Mouse (Mus musculus) CD4-positive helper T cell, adult 2 months (primary cell): ENCODE measurements around the gene Ugt2b34.
"Not testable (repeated sequence)": the region's sequence is repeated elsewhere in the genome, so short reads cannot be mapped to it uniquely, and the experiment has no call there.

Experiments used
- DNase-seq: peaks from one replicate; pipeline ENCODE4 v3.0.0-alpha.2; 2012; ENCODE audit warnings: low read depth, missing footprints, low spot score

Ugt2b34 gene

DNA sequence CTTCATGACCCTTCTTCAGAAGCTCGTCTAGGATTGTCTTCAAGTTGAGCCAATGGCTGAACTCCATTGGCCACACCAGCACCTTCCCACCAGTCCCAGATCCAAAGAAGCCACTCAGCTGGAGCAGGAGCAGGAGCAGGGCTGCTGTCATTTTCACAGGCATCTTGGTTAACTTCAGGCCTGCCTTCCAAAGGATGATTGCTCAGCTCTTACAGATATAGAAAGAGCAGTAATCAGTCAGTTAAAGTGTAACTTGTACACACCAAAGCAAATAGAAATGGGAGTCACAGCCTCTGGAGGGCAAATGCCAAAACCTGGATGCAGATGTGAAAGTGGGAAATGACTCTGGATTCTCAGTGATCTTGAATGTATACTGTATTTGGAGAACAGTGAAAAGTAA lies at the start of gene Ugt2b34:
Gene Ugt2b34 (minus strand): TSS at position 180 of the 400 bp plus-strand sequence.
- DNase-seq: no peak

DNA sequence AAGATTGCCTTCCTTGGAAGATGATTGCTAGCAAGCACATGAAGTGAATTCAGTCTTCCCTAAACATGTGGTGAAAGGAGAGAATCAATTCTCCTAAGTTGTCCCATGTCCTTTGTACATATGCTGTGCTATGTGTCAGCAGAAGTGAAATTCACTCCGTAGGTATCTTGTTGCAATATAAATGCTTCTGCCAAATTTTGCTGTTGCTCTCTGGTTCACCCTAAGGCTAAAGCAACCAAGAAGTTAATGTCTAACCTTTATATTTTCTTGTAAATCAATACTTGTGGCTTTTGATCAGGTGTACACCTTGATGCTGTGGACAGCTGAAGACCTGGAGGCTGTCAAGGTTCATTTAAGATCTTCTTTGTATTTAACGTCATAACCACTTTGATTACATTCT lies 35.4 kb upstream of the Ugt2b34 start:
- no peak for DNase-seq

DNA sequence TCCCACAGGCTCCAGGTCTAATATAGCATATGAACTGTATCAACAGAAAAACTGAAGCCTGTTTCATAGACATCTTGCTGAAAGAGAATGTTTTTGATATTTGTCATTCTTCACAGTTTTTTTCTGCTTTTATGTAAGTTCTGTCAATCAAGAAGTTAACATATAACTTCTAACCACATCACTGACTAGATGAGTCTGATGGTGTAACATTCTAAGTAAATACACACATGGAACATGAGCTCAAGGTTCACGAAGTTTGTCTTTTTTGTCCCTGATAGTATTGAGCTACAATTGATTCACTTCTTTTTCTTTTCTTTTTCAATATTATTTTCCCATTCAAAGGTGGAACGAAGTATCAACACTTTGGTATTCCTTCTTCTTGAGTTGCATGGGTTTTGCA lies 19.7 kb upstream of the Ugt2b34 start, which contains the start of gene Ugt2b1:
Gene Ugt2b1 (minus strand): TSS at position 105 of the 400 bp plus-strand sequence.
- DNase-seq: no peak

DNA sequence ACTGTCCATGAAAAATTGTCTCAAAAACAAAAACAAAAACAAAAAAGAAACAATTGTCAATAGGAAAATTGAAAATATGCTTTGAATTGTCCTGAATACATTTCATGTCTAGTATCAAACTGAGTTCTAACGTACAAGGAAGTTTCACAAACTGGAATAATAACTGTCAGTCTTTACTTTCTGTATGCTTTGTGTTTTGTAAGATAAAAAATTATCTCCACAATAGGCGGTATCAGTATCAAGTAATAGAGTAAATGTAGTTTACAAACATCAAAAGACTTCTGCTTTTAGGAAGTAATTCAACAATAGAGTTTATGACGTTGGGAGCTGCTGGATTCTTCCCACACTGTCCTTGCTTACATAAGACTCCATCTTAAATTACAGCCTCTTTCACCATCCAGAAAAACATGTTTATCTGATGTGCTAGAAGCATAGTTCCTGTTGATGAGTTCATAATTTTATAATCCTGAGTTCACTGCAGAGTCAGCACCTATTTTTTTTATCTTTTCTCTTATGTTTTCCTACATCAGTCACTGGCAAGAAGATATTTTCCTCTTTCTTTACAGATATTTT lies 14.0 kb upstream of the Ugt2b34 start:
- no peak for DNase-seq

DNA sequence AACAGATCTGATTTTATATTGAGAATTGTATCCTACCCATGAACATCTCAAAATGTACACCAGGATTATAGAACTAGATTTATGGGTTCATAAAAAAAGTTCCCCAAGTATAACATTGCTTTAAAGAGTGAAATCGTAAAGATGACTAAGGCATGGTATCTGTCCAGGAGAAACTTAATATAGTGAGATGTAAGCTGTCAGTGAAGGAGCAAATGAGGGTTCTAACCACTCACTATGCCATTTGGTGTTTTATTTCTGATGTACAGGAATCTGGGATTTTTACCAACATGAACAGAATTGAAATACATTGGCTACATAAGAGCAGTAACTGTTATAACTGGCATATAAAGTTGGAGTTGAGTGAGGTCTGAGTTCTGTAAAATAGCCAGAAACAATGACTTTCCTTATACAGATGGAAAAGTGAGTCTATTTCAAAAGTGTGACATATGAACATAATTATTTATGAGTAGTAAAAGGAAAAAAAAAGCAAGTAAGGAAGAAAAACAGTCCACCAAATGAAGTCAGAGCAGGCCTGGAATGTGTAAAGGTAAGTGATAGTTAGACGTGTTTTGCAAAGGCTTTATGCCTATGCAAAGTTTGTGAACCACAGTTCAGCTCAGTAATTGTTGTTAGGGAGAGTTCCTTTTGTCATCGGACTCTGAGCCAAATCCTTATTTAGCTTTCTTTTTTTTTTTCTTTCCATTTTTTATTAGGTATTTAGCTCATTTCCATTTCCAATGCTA lies 4.8 kb upstream of the Ugt2b34 start:
- no peak for DNase-seq

DNA sequence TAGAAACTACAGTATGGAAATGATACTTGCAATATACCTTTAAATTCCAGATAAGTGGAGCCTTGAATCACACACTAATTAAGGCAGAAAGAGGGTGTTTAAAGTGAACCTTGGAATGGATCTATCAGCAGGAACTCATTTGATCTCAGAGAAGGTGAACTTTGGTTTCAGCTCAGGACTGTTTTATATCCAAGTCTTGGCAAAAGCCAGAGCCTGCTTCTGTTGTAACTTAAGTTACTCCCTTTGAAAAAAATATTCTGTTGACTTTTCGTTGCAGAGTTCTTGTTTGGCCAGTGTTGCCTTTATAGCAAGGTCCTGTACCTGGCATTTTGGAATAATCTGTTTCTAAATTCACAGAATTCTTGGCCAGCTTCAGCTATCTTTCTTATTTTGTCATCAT lies 4.0 kb upstream of the Ugt2b34 start:
- DNase-seq: no peak

DNA sequence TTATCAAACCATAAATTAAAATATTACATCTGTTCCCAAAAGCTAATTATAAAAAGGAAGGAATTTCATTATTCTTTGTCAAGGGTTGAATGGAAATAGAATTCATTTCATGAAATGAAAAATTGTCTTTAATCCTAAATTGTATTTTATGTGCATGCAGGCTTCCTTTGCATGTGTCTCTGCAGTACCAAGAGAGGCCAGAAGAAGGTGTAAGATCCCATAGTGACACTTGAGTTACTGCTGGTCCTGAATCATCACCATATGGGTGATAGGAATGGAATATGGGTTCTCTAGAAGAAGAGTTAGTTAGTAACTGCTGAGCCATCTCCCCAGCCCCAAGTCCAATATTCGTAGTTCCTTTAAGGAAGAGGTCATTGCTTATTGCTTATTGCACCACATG lies 16.8 kb downstream of the Ugt2b34 start:
- DNase-seq: no peak

DNA sequence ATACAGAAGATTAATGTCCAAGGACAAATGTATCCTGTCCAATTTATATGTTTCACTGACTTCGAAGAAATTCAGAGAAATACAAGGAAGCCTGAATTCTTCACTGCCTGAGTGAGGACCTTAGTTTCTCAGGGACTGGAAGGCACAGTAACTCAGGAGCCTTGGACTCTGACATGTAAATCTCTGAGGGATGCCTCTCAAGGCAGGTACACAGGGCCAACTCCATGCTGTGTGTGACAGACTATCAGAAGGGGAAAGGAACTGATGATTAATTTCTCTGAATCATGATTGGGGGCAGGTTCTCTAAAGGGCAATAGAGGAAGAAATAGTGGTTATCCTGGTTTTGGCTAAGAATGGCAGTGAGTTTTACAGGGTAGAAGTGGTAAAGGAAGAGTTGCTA lies 18.3 kb downstream of the Ugt2b34 start:
- no peak for DNase-seq

DNA sequence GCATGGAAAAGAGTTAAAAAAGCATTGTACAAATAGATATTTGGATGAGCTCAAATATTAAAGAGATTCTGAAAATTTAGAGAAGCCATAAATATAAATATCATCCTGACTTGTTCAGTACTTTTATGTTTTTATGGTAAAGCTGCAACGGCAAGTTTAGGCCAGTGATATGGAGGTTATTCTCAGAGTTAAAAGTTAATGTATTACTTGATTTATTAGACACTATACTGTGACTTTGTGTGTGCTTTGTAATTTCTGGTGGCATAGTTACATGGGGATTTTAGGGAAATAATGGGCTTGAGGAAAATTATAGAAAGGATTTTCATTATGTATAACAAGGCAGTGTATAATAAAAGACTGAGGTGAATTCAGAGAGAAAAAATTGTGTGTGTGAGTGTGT lies 19.7 kb downstream of the Ugt2b34 start:
- no peak for DNase-seq

DNA sequence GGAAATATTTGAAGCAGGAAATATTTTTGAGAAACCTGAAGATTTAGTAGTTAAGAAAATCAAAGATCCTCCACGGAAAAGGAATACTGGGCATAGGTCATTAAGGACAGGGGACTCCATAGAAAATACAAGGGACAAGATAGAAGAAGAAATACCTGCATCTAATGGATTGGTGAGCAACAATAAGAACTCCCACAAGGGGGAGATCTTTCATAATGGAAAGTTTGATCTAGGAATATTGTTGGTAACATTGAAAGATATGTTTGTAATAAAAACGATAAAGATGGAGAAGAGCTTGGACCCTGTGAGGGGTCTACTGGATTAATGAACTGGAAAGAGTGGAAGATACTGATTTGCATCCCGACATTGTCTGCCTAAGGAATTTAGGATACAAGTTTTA lies 20.1 kb downstream of the Ugt2b34 start:
- no peak for DNase-seq

DNA sequence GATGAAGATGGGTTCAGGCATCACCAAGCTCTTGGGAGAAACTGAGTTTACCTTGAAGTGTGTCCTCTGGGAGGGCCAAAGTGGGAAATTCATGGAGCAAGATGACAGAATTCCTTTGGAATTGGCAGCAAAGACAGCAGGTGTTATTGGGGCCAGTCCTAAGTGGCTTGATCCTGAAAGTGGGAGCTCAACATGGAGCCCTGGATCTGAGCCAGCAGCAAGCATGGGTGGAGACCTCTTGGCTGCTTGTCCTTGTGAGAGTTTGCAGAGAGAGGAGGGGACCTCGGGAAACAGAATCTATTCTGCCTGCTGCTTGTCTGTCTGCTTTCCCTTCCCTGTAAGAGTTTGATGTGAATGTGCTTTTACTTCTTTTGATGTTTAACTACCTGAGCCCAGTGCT lies 34.9 kb downstream of the Ugt2b34 start:
- DNase-seq: no peak

DNA sequence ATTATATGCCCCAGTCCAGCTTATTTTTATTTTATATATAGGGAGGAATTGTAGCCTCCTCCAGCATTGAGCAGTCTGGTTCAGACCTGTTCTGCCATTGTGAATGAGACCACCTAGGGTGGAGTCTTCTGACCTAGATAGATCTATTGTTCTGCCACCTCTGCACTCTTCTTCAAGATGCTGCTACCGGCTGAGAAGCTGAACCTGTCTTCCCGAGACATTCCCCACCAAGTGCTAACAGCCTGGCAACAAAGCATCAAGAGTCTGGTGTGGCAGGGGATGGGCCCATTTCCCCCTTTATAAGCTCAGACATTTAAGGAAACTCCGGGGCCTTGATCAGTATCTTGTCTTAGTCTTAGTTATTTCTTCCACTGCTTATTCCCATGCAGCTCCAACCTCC lies 48.4 kb downstream of the Ugt2b34 start:
- DNase-seq: no peak

DNA sequence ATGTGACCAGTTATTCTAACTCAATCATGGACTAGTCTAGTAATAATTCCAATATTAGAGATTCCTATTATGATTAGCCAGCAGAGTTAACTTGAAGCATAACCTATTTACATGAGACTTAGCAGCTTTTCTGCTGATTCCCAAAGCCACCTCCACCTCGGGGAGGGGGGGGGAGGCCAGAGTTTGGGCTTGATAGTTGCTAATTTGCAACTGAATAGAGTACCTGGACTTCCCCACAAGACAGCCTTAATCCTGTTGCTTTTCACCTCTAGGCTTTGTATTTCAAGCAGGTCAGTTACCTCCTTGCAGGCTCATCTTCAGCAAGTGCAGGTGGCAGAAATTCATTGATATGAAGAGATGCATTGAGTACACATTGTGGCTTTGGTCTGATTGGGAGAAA lies 49.1 kb downstream of the Ugt2b34 start:
- no peak for DNase-seq

DNA sequence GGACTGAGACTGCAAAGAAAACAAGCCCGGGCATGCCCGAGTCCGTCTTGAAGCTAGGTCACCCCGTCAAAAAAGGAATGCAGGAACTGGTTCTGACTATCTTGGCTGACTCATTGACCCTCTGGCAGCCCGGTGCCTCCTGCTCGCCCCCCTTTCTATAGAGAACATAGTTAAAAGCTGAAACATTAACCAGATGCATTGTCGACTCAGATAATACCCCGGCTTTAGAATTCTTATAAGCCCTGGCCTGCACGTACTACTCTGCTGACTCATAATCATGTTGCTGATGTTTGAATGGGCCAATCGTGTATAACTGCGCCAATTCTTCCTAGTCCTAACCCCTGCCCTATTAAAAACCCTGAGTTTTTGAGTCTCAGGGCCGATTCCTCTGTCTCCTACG lies 50.2 kb downstream of the Ugt2b34 start:
- not testable (repeated sequence) for DNase-seq

DNA sequence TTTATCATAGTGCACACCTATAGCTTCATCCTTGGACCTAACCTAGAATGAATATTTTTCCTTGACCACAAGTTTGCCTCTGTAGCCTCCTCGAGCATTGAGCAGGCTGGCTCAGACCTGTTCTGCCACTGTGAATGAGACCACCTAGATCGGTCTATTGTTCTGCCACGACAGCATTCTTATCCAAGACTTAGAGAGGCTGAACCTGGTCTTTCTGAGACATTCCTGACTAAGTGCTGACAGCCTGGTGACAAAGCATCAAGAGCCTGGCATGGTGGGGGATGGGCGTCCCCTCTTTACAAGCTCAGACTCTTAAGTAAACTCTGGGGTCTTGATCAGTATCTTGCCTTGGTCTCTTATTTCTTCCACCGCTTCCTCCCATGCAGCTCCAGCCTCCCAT lies 55.1 kb downstream of the Ugt2b34 start:
- DNase-seq: no peak

DNA sequence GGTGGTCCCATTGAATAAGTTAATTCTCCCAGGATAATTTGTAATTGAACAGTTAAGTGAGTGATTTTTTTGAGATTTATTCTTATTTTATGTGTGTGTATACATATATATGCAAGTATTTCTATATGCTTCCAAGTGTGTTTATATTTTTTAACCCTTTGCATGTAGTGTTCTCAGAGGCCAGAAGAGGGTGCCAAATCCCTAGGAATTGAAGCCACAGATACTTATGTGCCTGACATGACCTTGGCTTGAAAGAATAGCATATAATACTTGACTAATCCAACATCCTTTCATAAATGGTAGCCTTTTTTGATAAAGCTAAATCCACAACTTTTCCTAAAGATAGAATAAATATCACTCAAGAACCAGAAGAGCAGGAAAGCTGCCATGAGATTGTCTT lies 56.6 kb downstream of the Ugt2b34 start:
- DNase-seq: no peak

DNA sequence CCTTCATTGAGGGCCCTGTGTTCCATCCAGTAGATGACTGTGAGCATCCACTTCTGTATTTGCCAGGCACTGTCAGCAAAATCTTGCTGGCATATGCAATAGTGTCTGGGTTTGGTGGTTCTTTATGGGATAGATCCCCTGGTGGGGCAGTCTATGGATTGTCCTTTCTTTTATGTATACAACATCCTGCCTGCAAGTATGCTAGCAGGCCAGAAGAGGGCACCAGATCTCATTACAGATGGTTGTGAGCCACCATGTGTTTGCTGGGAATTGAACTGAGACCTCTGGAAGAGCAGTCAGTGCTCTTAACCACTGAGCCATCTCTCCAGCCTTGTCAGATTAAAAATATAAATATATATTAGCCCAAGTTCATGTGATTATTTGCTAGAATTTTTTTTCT lies 65.5 kb downstream of the Ugt2b34 start:
- DNase-seq: not testable (repeated sequence)

DNA sequence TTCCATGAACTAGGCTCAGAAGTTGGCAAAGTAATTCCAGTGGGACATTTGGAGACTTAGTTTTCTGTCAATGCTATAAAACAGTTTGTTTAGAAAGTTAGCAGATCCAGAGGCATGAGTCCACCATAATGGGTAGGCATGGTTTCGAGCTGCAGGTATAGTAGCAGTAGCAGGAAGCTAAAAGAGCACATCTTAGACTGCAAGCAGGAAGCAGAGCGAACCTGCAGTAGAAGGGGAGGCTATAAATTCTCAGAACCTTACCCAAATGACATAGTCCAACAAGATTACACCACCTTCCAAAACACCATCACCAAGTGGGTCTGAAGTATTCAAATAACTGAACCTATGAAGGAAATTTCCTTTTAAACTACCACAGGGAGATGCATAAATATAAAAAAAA lies 66.5 kb downstream of the Ugt2b34 start:
- no peak for DNase-seq
